Mouse (Mus musculus) retina, adult 2 months (tissue): ENCODE data around the gene AC129217.1.
A peak's percentile ranks its signal among the peaks of the same experiment; 100 is the strongest.

Experiments used
- DNase-seq: peaks from one replicate; pipeline ENCODE4 v3.0.0-alpha.2; 2012; ENCODE audit warnings: low read depth, low spot score

Gene AC129217.1

DNA sequence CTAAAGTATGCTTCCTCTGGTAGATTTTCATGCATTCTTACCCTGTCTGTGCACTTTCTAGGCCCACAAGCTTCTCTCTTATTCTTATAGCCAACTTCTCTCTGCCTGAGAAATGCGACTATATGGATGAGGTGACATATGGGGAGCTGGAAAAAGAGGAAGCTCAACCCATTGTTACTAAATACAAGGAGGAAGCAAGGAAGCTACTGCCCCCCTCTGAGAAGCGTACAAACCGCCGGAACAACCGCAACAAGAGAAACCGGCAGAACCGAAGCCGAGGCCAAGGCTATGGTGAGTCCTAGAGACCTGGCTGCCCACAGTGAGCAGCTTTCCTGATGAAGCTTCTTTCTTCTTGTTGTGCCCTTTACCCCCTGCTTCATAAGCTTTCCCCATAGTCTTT lies at the start of gene AC129217.1:
Gene AC129217.1, plus strand, starts transcription at position 114 of the 400 bp plus-strand sequence.
- no peak for DNase-seq

DNA sequence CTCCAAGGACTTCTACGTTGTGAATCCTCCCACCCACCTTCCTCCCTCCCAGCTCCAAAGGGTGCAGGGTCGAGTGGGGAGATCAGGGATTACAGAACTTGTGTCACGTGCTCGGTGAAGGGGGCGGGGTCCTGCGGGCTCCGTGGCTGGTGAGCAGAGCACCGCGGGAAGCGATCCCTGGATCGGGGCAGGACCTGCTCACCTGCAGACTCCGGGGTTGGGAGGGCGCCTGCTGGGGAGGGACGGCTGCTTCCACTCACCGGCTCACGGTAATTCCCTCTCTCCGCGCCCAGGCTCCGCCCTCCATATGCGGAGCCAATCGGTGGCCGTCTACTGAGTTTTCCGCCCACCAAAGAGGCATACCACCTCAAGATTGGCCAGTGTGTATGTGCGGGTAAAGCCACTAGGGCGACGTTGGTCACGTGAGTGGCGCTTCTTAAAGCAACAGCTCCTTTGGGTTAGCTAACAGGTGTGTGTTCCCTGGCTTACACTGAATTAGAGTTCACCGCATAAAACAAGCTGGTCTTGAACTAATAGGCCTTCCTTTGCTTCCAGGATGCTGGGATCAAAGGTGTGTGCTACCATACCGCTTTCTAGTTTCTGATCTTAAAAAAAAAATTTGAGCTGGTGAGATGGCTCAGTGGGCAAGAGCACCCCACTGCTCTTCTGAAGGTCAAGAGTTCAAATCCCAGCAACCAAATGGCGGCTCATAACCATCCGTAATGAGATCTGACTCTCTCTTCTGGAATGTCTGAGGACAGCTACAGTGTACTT lies 43.4 kb upstream of the AC129217.1 start, which contains the start of gene Taf6l:
Gene Taf6l, minus strand, starts transcription at position 410 of the 774 bp plus-strand sequence.
- DNase-seq, result peak; percentile 89

DNA sequence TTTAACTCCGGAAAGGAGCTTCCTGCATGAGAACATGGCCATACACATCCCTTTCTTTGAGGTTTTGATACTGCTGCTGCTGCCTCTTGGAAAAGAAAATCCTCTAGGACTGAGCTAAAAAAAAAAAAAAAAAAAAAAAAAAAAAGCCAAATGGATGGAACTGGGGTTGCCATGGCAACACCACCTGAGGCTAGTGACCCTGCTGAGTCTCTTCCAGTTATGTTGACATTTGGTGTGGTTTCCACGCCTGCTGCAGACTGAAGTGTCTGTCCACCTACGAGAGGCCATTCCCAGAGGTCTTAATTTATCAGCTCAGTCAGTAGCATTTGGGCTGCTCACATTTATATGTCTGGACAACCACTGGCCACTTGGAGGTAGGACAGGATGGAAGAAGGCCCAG lies 41.1 kb upstream of the AC129217.1 start:
- DNase-seq, result no peak

DNA sequence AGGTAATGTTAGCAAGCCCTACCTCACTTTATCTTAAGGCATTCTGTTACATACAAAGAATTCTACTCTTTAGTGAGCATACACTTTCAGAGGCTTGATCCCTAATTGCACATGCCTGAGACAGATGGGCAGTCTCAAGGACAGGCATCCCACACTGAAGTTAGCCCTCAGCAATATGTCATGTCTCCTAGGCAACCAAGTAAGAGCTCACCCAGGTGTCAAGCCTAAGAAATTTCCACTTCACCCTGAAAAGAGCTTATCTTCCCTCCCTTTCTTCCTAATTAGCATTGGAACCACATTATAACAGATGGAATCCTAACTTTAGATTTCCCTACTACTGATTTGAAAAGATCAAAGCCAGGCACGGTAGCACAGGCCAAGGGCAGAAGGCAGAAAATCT lies 40.4 kb upstream of the AC129217.1 start:
- no peak for DNase-seq

DNA sequence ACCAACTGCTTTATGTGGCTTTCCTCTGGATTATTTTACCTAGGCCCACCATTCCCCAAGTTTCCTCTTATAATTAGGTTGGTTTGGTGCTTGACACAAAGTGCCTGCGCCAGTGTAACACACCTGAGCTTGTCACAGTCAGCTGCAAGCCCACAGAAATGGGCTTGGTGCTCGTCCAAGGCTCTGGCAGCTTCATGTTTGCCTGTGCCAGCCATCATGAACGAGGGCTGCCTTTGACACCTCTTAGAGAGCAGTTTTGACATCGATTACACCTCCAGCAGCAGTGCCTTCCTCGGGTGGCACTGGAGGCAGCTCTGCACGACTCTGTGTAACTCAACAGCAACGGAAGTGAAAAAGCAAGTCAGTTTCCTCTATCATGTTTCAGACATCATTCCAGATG lies 39.4 kb upstream of the AC129217.1 start:
- no peak for DNase-seq

DNA sequence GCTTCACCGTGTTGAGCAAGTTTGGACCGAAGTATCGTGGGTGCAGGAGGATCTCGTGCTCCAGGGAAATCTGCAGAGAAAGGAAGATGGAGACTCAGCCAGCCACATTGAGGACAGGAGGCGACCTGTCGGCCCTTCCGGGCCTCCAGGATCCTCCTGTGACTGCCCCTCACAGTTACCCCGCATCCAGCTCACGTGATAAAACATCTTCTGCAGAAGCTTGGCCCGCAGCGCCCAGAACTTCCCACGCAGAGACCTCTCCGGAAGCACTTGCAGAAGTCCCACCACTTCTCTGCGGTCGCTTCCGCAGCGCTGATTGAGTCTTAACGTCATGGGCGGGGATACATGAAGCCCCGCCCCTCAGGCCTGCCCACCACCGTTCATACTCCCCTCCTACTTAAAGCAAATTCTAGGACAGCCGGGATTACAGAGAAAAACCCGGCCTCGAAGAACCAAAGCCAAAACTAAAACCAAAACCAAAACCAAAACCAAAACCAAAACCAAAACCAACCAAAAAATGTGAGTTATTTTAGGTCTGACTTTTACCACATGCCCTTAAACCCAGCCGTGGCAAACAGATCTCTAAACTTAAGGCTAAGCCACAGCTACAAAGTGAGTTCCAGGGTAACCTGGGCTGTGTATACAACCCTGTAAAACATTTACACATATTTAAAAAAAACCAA lies 31.2 kb upstream of the AC129217.1 start, which contains the start of gene Polr2g:
Gene Polr2g, minus strand, starts transcription at position 314 of the 683 bp plus-strand sequence.
- DNase-seq, result peak; percentile 76

DNA sequence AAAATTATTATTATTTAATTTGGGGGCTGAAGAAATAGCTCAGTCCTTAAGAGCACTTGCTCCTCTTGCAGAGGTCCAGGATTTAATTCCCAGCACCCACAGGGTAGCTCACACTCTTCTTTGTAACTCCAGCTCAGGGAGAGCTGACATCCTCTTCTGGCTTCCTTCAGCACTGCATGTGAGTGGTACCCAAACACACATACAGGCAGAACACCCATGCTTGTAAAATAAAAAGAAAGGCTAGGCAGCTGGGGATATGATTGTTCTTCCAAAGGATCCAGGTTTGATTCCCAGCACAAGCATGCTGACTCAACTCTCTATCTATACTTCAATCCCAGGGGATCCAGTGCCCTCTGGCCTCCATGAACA lies 30.6 kb upstream of the AC129217.1 start:
- no peak for DNase-seq

DNA sequence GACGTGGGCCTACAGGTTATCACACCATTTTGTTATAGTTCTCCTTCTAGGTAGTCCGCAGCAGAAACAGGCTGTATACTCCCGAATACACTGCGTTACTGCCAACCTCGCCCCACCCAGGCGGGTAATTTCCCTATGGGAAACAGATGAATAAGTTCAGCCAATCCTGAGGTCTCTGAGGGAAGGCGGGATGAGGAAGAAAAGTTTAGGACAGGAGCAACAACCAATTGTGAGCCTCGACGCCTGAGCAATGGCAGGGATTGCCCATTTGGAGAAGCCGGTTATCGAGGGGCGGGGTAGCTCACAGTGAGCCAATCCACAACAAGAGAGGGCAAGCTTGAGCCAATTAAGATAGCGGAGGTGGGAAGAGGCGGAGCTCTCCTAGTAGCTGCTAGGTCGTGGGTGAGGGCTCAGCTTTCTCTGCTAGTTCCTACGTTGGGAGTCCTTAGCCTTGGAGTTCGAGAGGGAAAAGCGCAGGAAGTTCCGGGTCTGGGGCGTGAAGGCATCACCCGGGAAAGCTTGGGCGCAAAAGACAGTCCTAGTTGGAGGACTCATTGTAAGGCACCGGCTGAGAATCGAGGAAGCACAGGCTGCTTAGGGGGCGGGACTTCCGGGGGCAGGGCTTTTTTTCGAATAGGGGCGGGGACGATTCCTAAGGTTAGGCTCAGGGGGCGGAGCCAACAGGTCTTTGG lies 27.3 kb upstream of the AC129217.1 start, which contains the start of gene Zbtb3:
Gene Zbtb3, plus strand, starts transcription at position 426 of the 692 bp plus-strand sequence.
- DNase-seq, result peak; percentile 88

DNA sequence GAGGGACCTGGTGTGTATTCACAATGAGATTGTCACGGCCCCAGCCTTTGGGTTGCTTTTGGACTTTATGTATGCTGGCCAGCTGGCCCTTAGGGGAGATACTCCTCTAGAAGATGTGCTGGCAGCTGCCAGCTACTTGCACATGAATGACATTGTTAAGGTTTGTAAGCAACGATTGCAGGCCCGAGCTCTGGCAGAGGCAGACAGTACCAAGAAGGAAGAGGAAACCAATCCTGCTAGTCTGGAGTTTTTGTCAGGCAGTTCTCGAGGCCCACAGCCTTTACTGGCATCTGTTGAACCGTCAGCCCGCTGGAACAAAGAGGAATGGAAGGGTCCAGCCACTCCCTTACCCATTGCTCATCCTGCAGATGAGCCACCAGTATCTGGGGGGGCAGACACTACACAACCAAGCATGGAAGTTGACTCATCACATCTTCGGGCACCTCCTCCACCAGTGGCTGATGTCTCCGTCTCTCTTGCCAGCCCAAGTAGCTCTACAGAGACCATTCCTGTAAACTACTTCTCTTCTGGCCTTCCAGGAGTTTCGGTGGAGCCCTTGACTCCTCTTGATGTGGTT lies 26.3 kb upstream of the AC129217.1 start:
- DNase-seq, result no peak

DNA sequence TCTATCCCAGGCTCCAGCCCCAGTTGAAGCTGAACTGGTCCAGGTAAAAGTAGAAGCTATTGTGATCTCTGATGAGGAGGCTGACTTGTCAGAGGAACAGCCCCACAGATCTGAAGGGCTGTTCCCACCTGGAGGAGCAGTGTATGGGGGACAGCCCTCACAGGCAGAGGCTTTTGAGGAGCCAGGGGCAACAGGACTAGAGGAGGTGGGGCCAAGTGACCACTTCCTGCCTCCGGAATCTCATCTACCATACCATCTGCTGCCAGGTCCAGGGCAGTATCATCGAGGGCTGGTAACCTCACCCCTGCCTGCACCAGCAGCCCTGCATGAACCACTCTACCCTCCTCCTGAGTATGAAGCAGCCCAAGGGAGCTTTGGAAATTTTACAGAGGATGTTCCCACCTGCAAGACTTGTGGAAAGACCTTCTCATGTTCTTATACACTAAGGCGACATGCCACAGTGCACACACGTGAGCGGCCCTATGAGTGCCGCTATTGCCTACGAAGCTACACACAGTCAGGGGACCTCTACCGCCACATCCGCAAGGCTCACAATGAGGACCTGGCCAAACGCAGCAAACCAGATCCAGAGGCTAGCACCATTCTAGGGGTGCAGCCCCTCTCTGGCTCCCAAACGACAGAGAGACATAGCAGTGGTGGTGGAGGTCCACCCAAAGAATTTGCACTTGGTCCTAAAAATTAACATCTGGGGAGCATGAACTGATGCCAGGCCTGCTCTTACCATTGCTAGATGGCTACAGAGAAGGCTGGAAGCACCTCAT lies 25.5 kb upstream of the AC129217.1 start:
- no peak for DNase-seq

DNA sequence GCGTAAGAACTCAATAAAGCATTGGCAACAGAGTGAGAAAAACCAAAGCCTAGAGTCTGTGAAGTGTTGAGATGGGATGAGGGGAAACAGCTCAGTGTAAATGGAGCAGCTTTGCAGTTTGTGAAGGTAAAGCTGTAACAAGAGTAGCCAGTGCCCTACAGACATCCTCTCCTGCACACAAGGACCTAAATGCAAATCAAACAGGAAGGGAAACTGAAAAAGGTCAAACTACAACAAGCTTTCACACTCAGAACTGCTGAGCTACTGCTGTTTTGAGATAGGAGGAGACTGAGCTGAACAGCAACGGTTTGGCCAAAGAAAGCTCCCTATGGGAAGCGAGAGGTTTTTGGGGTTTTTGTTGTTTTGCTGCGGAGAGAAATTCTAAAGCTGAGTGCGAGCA lies 22.8 kb upstream of the AC129217.1 start:
- no peak for DNase-seq

DNA sequence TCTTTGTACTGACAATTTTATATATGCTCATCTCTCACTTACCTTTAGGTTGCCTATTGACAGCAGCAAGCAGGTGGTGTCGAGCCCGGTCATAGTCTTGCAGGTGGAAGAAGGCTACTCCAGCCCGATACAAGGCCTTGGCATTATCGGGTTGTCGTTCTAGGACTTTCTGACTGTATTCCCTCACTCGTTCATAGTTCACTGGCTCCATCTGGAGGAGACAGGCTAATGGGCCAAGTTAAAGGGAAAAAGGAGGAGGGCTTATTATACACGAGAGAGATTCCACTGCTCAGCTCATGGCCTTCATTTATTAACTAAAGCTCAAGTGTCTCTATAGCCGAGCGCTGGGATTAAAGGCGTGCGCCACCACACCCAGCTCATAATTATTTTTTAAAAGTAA lies 13.8 kb upstream of the AC129217.1 start:
- no peak for DNase-seq

DNA sequence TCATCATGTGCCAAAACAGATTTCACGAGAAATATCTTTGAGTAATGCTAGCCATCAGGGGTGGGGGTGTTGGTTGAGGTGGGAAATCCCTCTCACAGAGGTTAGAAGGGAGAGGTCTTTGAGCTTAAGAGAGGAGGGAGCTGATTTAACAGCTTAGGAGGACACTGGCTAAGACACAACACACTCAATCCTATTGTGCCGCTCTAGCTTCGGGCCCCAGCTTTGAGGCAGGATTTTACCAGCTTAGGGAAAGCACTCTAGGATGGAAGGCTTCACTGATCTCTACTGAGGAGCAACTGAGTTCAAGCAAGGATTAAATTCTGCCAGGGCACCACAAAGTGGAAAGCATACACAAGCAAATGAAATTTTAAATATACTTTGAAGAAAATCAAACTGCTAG lies 12.6 kb upstream of the AC129217.1 start:
- peak; percentile 74 for DNase-seq

DNA sequence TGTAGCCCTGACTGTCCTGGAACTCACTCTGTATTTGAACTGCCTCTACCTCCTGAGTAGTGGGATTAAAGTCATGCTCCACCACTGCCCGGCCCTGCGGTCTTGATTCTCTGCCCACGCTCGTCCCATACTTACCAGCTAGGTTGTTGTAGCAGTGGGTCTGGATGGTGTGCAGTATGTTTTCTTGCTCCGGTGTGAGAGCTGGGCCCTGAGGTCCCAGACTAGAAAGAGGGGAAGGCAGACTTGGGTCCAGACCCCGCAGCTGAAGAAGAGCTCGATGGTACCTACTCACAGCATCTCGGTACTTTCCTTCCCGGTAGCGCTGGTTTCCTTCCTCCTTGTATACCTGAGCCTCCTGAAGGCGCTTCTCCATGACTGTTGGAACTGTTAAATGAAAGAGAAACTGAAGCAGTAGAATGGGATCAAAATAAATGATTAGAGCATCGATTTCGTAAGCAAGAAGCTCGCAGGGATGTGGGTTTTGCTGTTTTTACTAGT lies 11.2 kb upstream of the AC129217.1 start:
- no peak for DNase-seq

DNA sequence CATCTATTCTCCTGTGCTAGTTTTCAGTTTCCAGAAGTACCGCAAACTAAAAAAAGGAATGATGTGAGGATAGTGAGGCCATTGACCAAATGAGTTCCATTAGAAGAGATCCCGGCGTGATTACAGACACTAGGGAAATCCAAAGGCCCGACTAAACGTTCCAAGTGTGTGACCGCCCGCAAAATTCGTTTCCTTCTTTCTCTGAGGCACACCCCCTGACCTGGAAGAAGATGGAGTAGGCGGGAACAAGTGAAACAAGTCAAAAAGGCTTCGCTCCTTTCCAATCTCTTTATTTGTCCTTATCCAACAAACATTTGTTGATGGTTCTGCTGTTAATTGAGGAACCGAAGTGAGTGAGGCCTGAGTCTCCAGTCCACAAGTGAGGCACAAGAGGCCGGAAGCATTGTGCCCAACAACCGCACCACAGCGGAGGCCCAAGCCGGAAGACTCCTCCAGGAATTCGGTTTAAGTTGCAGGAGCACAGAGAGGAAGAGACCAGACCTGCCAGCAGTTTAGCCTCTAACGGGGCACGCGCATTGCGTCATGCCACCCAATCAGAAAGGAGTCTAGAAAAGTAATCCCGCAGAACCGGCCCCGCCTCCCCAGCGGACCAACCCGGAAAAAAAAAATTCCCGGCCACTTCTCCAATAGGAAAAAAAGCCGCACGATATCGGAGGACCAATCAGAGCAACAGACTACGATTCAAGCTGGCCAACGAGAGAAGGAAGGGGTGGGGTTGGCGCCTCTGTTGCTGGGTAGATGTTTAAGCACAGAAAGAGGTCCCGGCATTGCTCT lies 10.6 kb upstream of the AC129217.1 start, which contains the start of gene Ttc9c:
Gene Ttc9c, minus strand, starts transcription at position 533 of the 795 bp plus-strand sequence.
- peak; percentile 96 for DNase-seq

DNA sequence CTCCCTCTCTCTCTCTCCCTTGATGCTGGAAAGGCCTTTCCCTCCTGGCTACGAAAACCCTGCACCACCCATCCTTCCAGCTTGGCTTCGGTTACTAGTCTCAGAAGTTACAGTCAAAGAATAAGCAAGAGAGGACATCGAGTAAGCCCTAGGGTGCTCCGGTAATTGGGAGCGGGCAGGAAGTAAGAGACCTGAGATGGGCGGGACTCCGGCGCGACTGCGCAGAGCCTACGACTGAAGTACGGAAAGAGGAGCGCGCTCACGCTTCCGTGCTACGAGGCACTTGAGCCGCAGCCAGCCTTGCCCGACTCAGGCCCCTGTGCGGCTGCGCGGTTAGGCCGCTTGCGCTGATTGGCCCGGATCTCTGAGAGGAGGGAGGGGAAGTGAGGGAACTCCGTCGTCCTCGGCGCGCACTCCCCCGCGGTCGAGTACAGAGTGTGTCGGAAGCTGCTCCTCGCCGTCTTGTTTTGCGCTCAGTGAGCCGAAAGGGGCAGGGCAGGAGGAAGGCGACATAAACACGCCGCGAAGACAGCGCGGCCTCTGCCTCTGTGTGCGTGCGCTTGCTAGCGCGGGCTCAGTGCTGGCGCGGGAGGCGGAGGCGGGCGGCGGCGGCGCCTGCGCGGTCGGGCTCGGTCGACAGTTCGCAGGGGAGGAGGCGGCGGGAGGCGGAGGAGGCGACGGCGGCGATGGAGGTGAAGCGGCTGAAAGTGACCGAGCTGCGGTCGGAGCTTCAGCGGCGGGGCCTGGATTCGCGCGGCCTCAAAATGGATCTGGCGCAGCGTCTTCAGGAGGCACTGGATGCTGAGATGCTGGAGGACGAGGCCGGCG lies 9.8 kb upstream of the AC129217.1 start, which contains the start of gene Hnrnpul2:
Gene Hnrnpul2, plus strand, starts transcription at position 415 of the 828 bp plus-strand sequence.
- peak; percentile 93 for DNase-seq

DNA sequence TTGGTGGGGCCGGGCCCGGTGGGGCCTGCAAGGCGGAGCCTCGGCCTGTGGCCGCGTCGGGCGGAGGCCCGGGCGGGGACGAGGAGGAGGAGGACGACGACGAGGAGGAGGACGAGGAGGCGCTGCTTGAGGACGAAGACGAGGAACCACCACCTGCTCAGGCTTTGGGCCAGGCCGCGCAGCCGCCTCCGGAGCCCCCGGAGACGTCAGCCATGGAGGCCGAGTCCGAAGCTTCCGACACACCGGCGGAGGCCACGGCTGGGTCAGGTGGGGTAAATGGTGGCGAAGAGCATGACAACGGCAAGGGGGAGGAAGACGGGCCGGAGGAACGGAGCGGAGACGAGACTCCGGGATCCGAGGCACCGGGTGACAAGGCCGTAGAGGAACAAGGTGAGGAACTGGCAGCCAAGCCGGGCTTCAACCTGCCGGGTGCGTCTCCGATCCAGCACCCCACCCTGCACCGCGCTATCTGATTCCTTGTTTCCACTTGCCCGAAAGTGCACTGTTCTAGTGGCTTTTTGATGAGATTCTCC lies 9.1 kb upstream of the AC129217.1 start:
- DNase-seq, result no peak

DNA sequence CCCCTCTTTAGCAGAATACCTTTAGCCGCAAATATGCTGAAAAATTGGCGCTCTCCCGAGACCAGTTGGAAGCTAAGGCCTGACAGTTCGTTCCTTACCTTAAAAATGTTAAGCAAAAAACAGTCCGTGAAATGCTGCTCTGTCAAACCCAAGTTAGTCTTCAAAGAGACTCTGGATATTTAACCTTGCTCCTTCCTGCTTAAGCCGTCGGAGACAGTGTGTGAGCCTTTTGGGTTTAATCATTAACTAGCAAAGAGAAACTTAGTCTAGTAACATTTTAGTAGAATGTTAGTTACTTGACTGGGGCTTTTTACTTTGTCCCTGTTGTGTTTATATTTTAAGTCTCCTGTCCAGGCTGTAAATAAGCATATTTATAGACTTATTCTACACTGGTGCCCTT lies 8.4 kb upstream of the AC129217.1 start:
- DNase-seq, result no peak

DNA sequence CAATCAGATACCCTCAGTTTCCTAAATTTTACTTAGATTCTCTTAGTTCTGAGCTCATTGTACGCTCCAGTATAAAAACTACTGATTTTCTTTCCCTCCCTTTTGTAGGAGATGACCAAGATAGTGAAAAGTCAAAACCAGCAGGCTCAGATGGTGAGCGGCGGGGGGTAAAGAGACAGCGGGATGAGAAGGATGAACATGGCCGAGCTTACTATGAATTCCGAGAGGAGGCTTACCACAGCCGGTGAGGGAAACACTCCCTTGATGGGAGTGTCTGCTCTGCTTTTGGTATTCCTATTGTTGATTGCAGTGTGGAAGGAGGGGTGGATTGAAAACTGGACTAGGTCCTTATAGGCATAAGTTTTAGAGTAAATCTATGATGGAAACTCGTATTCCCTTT lies 6.9 kb upstream of the AC129217.1 start:
- no peak for DNase-seq
